Mouse (Mus musculus) monocyte, adult 2 months (primary cell): ENCODE data around the gene Nmrk2.
"Not testable (repeated sequence)": the region's sequence is repeated elsewhere in the genome, so short reads cannot be mapped to it uniquely, and the experiment has no call there.

Source experiments
- DNase-seq, 2 experiments: peaks; one replicate each; pipeline ENCODE4 v3.0.0; 2022; ENCODE audit warnings: low spot score in 2 of 2, low read depth in 1 of 2

The Nmrk2 gene

DNA sequence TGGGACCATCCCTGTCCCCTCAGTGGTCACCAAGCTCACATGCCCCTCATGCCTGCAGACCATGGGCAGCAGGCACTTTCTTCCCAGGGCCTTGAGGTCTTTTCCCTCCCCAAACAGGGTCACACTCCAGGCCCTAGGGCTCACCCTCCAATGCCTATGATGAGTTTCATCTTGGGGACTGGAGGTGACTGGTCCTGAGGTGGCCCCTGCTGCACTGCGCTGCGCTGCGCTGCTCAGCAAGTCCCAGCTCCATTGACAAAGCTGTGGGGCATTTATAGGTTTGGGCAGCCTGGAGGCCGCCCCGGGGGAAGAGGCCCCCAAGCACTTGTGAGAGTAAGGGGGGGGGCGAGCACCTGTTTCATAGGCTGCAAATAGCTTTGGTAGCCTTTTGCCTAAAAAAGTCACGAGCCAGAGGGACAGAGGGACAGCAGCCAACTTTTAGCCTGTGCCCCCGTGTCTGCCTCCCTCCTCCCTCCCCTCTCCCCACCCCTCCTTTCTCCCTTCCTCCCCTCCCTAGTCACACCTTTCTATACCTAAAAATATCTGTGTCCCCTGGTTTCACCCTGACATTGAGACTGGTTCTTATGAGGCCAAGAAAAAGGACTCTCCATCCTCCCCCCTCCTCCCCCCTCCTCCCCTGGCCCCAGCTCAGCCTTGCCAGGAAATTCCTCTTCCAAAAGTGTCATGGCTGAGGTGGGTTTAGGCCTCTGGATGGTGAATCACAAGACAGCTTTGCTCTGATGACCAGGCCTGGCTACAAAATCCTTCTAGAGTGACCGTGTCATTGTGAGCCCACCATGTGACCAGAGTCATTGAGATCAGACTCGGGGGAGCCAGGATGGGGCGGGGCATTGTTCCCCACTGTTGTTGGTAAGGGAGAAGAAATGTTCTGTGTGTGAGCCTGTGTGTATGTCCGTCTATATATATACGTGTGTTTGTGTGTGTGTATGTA is at the start of gene Nmrk2:
Nmrk2 (minus strand) TSS at position 245 of the 952 bp plus-strand sequence.
- no peak for DNase-seq

DNA sequence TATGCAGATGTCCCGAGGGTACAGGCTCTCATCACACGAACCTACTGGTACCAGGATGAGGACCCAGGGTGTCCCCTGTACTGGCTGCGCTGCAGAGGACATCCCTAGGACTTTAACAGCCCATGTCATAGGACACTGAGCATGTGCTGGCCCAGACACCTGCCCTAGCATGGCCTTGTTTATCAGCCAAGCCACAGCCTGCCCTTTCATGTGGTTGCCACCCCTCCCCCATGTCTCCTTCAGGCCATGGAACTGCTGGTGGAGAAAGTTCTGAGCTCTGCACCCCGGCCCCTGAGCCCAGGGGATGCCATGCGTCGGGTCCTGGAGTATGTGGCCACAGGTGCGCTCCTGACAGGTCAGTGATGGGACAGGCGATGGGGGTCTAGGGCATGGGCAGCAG is 47.6 kb upstream of the Nmrk2 start:
- DNase-seq: no peak

DNA sequence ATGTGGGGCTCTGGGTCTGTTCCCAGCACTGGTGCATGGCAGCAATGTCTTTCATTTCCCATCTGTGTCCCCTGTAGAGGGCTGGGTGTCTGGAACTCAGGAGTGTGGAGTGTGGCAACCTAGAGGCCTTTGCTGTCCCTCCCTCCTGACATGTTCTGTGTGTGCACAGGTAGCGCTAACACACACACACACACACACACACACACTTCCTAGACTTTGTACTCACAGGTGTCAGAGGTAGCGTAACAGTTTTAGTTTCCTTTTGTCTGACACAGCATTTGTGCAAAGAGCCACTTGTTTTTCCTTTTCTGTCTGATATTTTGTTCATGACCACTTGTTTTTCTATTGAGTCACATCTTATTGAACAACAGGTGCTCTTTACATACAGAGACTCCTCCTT is 46.0 kb upstream of the Nmrk2 start:
- DNase-seq: no peak

DNA sequence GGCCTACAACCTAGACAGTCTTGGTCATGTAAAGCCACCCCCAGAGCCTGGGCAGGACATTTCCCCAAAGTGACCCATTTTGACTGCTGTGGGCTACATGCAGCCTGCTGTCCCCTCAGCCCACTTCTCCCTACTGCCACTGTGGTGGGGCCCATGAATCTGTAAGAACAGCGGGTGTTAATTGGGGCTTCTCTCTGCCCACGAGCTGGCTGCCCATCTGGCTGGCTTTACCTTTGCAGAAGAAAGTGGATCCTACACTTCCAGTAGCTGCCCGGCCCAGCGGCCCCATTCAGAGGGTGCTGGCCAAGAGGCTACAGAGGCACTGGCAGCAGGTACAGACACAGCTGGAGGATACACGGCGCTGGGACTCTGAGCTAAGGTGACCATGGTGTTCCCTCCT is 43.3 kb upstream of the Nmrk2 start:
- no peak for DNase-seq

DNA sequence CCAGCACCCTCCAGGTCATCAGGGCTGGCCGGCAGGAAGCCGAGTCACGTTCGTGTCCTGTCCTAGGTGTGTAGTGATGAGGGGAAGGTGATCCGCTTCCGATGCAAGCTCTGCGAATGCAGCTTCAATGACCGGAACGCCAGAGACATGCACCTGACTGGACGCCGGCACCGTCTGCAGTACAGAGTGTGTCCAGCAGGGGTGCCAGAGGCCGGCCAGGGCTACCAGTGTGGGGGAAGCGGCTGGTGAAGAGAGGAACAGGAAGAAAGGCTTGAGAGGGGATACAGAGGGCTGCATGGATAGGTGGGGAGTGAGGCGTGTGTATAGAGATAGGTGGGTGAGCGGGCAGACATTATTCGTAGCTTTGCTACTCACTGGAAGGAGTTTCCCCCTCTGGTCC is 42.7 kb upstream of the Nmrk2 start:
- DNase-seq: peak; percentile 55 to 80

DNA sequence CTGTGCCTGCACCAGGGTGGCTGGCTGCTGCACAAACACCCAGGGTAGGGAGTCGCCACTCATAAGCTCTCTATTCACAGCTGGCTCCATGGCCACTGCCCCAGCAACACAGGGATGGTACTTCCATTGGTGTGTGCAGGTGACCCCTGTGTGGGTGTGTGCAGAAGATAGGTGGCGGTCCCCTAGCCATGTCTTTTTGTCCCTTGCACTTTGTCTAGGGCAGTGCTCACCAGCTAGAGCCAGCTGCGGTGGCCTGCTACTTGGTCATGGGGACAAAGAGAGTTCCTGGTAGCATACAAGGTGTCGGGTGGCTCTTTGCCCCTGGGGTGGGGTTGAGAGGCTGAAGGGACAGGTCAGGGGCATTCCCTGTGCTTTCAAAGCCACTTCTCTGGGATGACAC is 42.3 kb upstream of the Nmrk2 start:
- no peak for DNase-seq

DNA sequence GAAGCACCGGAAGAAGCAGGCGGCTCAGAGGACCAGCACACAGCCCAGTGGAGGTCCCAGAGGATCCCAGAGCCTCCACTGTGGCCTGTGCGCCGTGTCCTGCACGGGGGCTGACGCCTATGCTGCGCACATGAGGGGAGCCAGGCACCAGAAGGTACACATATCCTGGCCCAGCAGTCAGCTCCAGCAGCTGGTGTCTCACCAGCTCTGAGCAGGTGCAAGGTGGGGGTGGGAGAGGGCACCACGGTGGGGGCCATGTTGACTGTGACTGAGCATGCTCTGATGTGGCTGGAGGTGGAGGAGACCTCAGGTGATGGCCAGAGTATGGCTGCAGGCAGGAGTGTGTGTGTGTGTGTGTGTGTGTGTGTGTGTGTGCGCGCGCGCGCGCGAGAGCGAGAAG is 40.2 kb upstream of the Nmrk2 start:
- DNase-seq: no peak

DNA sequence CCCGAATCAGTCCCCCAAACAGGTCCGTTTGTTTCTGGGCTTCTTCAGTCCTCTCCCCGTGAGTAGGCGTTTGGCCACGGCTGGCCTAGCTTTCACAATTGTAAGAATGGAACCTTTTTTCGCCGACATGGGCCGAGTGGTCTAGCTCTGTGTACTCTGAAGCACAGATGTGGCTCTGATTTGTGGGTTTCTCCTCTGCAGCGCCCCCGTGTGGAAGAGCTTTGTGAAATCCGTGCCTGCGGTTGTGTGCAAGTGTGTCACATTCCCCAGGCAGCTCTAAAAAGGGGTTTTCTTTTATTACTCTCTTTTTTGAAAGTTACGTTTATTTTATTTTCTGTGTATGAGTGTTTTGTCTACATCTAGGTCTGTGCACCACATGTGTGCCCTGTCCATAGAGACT is 39.0 kb upstream of the Nmrk2 start:
- DNase-seq: no peak

DNA sequence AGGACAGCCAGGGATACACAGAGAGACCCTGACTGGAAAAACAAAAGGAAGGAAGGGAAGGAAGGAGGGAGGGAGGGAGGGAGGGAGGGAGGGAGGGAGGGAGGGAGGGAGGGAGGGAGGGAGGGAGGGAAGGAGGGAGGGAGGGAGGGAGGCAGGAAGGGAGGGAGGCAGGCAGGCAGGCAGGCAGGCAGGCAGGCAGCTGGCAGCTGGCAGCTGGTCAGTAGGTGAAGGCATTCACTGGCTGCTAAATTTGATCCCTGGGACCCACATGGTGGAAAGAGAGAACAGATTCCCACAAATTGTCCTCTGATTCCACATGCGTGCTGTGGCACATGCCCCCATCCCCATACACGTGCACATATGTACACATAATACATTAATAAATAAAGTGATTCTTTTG is 36.8 kb upstream of the Nmrk2 start:
- DNase-seq: no peak

DNA sequence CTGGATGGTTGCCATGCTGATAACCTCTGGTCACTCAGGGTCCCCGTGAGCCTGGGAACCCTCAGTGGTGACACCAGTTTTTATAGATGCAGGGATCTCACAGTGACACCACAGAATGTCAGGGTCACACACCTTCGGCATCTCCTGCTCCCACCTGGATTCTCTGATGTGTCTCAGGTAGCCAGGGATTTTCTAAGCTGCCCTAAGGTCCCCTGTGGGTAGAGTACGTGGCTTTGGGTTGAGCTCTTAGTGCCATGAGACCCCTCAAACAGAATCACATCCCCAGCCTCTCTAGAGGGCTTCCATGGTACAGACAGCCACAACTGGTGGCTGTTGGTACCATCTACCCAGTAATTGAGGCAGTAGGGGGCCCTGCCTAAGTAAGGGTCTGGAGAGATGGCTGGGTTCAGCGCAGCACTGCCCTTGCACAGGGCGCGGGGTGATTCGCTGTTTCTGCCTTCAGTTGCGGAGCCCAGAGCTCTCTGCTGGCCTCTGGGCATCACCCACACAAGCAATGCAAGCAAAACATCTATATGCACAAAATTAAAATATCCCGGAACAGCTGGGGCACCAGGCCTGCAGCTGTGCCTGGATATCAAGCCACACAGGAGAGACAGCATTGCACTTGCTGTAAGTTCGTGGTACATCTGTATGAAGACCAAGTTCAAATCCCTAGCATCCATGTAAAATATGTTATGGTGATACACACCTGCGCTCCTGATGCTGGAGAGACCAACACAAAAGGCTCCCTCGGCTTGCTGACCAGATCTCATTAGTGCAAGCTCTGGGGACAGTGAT is 34.8 kb upstream of the Nmrk2 start:
- DNase-seq: no peak

DNA sequence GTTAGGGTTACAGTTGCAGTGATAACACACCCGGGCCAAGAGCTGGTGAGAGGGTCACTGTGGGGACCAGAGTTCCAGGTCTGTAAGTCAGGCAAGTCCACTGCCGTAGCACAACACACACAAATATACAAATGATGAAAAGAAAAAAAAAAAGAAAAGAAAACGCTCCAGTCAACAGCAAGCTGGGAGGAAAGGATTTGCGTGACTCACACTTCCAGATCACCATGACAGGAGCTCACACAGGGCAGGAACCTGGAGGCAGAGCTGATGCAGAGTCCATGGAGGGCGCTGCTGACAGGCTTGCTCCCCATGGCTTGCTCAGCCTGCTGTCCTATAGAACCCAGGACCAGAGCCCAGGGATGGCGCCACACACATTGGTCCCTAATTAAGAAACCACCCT is 32.4 kb upstream of the Nmrk2 start:
- no peak for DNase-seq

DNA sequence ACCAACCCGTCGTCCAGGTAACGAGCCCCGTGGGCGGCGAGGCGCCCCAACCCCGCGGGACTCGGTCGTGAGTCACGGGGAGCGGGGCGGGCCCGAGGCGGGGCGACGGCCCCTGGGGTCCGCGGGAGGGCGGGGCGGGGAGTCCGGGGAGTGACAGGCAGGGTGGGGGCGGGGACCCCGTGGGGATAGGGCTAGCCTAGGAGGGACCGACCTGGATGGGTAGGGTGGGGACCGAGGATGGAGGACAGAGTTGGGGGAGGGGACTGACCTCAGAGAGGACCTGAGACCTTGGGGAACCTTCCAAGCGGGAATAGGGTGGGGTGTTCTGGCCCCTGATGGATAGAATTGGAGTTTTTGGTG is 31.4 kb upstream of the Nmrk2 start:
- no peak for DNase-seq

DNA sequence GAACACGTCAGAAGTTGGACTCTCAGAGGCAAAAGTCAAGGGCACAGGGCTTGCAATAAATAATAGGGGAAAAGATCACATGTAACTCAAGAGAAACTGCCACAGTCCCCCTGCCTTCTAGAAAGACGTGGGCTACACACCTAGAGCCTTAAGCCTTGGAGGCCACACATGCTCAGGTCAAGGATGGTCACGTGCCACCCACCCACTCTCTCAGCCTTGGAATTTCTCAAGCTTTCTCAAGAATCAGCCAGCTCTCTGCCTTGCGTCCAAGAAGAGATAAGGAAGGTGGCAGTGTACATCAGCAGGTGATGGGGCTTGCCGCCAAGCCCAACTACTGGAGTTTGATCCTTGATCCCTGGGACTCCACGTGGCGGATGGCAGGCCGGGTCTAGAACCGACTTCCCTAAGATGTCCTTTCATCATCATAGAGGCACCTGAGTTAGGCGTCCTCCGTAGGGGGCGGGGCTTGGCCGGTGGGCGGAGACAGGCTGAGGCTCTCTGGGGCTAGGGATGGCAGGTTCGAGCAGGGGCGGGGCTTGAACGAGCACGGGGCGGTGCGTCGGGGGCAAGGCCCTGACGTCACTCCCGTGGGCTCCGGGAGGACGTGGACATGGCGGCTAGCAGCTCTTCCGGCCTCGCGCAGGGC is 30.9 kb upstream of the Nmrk2 start, which contains the start of gene Zfr2:
Zfr2 (plus strand) TSS at position 576 of the 646 bp plus-strand sequence.
- DNase-seq: peak; percentile 65 to 80

DNA sequence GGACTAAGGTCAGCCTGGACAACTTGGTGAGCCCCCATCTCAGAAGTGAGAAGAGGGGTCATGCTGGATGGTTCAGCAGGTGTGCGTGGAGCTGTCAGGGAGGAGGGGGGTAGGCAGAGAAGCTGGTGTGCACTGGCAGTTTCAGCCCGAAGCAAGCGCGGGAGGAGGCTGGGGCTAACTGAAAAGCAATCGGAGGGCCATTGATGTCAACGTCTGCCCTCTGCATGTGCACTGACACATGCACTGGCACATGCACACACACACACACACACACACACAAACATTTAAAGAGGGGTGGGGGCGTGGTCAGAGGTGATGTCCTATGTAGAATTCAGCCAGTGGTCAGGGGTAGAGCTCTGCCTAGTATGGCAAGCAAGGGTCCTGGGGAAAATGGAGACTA is 29.6 kb upstream of the Nmrk2 start:
- DNase-seq: no peak

DNA sequence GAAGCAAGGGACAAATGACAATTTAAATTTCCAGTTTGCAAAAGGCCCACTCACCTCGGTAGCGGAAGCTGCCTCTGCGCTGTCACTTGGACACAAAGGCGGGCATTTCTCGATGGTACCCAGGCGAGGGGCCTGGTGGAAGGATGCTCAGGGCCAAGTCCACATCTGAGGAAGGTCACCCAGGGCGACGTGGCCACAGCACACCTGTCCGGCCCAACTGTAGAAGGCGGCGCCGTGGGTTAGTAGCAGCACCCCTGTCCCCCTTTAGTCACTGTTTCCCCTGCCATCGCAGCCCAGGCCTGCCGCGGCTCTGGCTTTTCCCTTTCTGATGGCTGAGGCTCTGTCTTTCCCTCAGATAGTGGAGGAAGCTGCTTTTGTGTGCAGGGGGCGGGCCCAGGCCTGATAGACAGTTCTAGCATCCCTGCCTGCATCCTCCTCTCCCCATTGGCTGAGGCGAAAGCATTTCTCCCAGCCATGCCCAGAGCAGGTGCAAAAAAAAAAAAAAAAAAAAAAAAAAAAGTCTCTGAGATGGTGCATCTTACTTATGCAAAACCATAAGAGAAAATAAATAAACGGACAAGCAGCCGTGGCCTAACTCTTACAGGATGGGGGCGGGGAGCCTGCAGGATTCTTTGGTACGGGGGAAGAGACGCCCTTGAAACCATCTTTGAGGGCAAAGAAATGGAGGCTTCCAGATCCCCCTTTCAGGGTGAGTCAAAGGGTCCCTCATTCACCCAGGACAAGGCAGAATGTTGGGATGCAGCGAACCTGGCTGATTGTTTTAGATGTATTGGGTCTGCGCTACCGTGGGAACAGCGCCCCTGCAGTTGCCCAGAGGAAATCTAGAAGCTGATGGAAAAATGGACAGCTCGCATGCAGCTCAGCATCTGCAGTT is 28.8 kb upstream of the Nmrk2 start, which contains the start of gene Atcay:
Atcay (minus strand) TSS at position 396 of the 895 bp plus-strand sequence.
- DNase-seq: no peak

DNA sequence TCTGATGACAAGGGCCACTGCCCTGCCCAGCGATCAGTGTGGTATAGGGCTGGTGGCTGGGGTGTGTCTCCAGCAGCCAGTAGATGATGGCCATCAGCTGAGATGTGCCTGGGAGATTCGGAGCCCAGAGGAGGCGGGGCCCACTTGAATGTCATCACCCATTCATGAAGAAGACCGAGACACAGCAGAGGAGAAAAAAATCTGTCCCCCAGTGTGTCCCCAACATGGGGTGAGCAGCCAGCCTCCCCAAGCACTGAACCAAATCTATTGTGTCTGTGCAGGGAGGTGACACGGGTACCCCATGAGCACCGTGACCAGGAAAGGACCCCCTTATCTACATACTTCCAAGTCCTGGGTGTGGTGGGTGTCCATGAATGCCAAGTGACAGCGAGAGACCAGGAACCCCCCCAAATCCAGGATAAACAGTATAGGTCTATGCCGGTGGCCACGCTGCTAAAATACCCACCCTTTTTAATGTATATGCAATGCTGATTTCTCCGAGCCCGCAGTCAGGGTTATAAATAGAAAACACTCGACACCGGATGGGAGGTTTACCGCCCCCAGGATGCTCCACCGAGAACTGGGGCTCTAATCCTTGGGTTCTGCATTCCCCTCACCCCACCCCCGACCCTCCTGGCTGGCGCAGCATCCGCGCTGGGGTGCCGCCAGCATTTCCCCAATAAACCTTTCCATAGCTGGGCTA is 28.0 kb upstream of the Nmrk2 start:
- no peak for DNase-seq

DNA sequence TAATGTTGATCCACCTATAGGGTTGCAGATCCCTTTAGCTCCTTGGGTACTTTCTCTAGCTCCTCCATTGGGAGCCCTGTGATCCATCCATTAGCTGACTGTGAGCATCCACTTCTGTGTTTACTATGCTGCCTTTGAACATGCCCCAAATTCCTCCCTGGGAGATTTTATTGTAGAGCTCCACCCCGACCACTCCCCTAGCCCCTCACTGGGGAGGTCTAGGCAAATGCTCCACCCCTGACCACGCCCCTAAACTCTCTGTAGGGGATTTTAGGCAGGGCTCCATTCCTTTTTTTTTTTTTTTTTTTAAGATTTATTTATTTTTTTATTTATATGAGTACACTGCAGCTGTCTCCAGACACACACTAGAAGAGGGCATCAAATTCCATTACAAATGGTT is 21.9 kb upstream of the Nmrk2 start:
- DNase-seq: not testable (repeated sequence)

DNA sequence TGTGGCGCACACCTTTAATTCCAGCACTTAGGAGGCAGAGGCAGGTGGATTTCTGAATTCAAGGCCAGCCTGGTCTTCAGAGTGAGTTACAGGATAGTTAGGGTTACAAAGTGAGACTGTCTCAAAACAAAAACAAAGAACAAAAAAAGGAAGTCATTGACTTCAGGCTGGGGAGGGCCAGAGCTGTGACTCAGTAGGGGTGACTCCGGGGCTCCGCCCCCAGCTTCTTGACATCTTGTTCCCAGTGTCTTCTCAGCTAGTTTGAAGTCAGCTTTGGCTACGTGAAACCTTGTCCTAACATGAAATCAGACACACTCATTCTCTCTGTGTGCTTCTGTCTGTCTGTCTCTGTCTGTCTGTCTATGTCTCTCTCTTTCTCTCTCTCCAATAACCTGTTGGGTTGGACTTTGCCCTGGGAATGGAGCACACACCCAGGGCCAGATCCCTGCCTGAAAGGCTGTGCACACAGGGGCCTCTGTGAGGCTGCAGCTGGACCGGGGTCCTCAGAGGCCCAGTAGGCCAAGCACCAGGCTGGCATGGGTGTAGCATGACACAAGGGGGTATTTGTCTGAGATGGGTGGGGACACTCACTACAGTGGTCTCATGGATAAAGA is 19.7 kb upstream of the Nmrk2 start:
- DNase-seq: no peak

DNA sequence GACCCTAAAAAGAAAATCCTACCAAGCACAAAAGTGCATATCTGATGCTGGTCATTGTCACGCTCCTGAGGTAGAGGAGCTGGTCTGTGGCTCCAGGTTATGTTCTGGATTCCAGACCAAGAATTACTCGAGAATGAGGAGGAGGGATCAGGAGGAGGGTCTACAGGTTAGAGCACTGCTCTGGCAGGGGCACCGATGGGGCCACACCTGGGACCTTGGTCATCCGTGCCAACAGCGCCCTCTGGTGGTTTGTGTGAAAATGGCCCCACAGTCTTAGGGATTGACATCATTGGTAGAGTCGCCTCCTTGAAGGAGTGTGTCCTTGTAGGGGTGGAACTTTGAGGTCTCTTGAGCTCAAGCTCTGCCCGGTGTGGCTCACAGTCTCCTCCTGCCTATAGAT is 16.1 kb upstream of the Nmrk2 start:
- DNase-seq: peak in 1 of 2 experiments; percentile 54

DNA sequence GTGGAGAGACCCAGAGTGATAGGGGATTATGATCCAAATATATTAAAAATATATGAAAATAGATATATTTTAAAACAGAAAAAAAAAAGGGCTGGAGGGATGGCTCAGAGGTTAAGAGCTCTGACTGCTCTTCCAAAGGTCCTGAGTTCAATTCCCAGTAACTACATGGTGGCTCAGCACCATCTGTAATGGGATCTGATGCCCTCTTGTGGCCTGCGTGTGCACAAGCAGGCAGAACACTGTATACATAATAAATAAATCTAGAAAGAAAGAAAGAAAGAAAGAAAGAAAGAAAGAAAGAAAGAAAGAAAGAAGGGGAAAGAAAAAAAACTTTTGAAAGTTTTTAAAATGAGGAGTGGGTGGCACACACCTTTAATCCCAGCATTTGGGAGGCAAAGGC is 15.4 kb upstream of the Nmrk2 start:
- DNase-seq: not testable (repeated sequence)
